Mouse (Mus musculus) duodenum, adult 2 months (tissue): ENCODE results near the gene Cbx8. TPM values are rescaled to one million over a fixed set of nuclear protein-coding genes. Genes with fewer than 3 reads are reported as not detected.

ENCODE experiments used
- polyA plus RNA-seq: library from polyadenylated mRNA; depleted of rRNA; stranded (reverse); fragments of >200 nt; gene quantifications from 2 replicates; pipeline ENCODE4 v1.2.3, GENCODE M21; 2012; ENCODE audit warnings: low replicate concordance; rRNA removed

The Cbx8 gene
- polyA plus RNA-seq, result 3.4 and 8.1 TPM in 2 replicates

GRCm38 (mm10) chr11:119040600-119041324 is at the start of gene Cbx8:
Cbx8 (minus strand) TSS chr11:119040969.

GRCm38 (mm10) chr11:119086144-119086971 is 45.6 kb upstream of the Cbx8 start, which contains the start of gene Cbx4:
Cbx4 (minus strand) TSS chr11:119086221.

GRCm38 (mm10) chr11:119022895-119023615 is 17.7 kb downstream of the Cbx8 start, which contains the start of gene Cbx2:
Cbx2 (plus strand) TSS chr11:119022962.

GRCm38 (mm10) chr11:118987999-118988398 is 52.8 kb downstream of the Cbx8 start, which contains the start of gene Enpp7:
Enpp7 (plus strand) TSS chr11:118988188.

Other genes starting within 250 kb of the Cbx8 start
- gene Rbfox3, start 129.4 kb downstream of the Cbx8 start, polyA plus RNA-seq, result 0.11 and 0.12 TPM in 2 replicates
- gene Enpp7, start 52.8 kb downstream of the Cbx8 start, polyA plus RNA-seq, result 4.8 and 1,366 TPM in 2 replicates
- 2.0 and 3.3 TPM in 2 replicates for gene Cbx2, start 18.0 kb downstream of the Cbx8 start, polyA plus RNA-seq
- 8.4 and 9.1 TPM in 2 replicates for gene Cbx4, start 45.3 kb upstream of the Cbx8 start, polyA plus RNA-seq
- gene Tbc1d16, start 187.5 kb upstream of the Cbx8 start, polyA plus RNA-seq, result 2.4 and 5.3 TPM in 2 replicates
- 0.28 TPM in 1 of 2 replicates, not detected in the other for gene Ccdc40, start 187.6 kb upstream of the Cbx8 start, polyA plus RNA-seq
- gene Gaa, start 226.9 kb upstream of the Cbx8 start, polyA plus RNA-seq, result 44.2 and 89.5 TPM in 2 replicates